Mouse (Mus musculus): ENCODE results near the gene Socs7. TPM values are rescaled to one million over a fixed set of nuclear protein-coding genes. Genes with fewer than 3 reads are reported as not detected.

Gene Socs7
- polyA plus RNA-seq, 1 experiment from 2014 or later, result 2.1 TPM

DNA sequence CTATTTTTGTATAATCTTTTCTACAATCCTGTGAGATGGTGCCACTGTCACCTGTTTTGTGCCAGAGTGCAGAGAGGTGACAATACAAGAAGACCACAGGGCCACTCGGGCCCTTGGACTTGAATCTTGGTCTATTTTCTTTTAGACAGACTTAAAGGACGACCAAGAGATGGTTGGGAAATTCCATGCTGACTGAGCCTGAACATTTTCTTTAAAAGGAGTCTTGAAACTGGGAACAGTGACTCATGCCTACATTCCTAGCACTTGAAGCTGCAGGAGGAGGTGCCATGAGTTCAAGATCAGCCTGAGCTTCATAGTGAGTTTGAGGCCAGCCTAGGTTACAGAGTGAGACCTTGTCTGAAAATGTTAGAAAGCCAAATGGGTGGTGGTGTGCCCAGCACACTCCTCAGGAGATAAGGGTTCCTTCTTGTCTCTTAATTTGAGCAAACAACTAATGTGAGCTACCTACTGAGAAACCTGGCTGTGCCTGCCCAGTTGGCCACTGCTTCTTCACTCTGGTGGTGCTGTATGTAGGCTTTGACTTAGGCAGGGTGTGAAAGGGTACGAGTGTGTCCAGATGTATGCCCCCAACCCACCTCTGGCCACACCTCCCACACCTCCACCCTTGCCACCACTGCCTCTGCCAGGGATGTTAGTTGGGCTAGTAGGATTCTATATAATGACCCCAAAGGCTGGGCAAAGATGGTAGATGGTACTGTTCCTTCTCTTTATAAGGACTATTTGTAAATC, 39.5 kb downstream of the Socs7 start:
- Histone ChIP-seq H3K27me3 (replicated peaks; ENCODE audit: control insufficient read depth, insufficient read depth, low read length) (no peaks in the 10 kb centered on the region), H3K9ac (ENCODE audit: low read length) (no peak overlapping the region), H3K4me1 (replicated peaks; ENCODE audit: control insufficient read depth, insufficient read depth, low read length) (peaks cover 25% of the 10 kb centered on the region), H3K9me3 (ENCODE audit: control insufficient read depth, low read length) (no peaks in the 10 kb centered on the region), H3K36me3 (ENCODE audit: control insufficient read depth, insufficient read depth, low read length) (peaks cover 3% of the 10 kb centered on the region; the same call in 1 of the 2 replicates), H3K4me3 (ENCODE audit: low read depth, low read length) (no peak overlapping the region), H3K4me2 (ENCODE audit: low read length) (no peak overlapping the region), H3K27ac (ENCODE audit: low read depth) (no peak overlapping the region)
- DNase-seq (ENCODE audit: low spot score), result no peak
- WGBS, result 75% methylated on average over 3 of the region's 3 CpGs
- ATAC-seq (replicated peaks; ENCODE audit: low FRiP score, low TSS enrichment, low read depth), result no peak

DNA sequence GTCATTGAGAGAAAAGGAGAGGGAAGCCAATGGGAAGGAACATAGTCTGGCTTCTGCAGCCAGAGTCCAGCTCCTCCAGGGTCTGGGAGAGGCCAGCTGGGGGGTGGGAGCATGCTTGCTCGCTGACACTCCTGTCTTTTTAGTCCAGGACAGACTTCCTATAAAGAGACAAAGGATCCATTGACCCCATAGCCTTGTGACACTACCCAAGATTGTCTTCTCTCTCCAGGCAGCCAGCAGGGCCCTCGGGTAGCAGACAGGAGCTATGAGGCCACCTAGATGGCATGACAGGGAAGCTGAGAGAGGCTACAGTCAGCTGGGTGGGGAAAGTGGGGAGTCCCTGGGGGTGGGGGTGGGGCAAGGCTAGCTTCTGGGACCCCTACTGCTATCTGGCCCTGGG, 40.4 kb downstream of the Socs7 start:
- H3K36me3 ChIP-seq (ENCODE audit: control insufficient read depth, insufficient read depth, low read length), result peaks cover 3% of the 10 kb centered on the region; the same call in 1 of the 2 replicates
- no peak overlapping the region for H3K4me2 ChIP-seq (ENCODE audit: low read length)
- DNase-seq (ENCODE audit: low spot score), result no peak
- WGBS, result 39% methylated on average over 2 of the region's 2 CpGs
- peak overlapping the region; percentile 38; the same call in 1 of the 2 replicates for H3K27ac ChIP-seq (ENCODE audit: low read depth)
- no peak for ATAC-seq (replicated peaks; ENCODE audit: low FRiP score, low TSS enrichment, low read depth)
- no peaks in the 10 kb centered on the region for H3K27me3 ChIP-seq (replicated peaks; ENCODE audit: control insufficient read depth, insufficient read depth, low read length)
- no peak overlapping the region for H3K9ac ChIP-seq (ENCODE audit: low read length)
- H3K4me3 ChIP-seq (ENCODE audit: low read depth, low read length), result no peak overlapping the region
- H3K4me1 ChIP-seq (replicated peaks; ENCODE audit: control insufficient read depth, insufficient read depth, low read length), result peaks cover 29% of the 10 kb centered on the region
- no peaks in the 10 kb centered on the region for H3K9me3 ChIP-seq (ENCODE audit: control insufficient read depth, low read length)

DNA sequence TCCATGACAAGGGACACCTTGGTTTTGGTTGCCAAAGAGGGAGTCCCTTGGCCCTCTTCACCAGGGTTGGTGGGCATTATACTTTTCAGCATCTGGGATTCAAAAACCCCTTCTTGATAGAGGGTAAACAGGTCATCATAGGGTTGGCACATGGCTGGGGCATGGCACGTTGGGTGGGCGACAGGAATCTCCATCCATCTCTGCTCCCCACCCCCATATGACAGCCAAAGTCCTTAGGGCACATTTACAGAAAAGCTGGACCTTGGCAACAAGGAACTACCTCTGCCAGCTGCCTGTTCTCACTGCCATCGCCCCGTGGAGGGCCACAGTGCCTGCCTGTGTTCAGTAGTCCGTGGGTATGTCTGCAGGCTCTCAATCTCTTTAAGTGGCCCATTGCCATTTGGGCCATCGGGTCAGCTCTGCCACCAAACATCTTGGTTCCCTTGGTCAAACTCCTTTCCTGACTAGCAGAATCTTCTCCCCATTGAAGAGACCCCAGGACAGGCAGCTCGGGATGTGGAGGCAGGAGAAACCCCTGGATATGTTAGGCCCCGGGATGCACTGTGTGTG, 41.3 kb downstream of the Socs7 start:
- DNase-seq (ENCODE audit: low spot score), result no peak
- H3K27me3 ChIP-seq (replicated peaks; ENCODE audit: control insufficient read depth, insufficient read depth, low read length), result no peaks in the 10 kb centered on the region

DNA sequence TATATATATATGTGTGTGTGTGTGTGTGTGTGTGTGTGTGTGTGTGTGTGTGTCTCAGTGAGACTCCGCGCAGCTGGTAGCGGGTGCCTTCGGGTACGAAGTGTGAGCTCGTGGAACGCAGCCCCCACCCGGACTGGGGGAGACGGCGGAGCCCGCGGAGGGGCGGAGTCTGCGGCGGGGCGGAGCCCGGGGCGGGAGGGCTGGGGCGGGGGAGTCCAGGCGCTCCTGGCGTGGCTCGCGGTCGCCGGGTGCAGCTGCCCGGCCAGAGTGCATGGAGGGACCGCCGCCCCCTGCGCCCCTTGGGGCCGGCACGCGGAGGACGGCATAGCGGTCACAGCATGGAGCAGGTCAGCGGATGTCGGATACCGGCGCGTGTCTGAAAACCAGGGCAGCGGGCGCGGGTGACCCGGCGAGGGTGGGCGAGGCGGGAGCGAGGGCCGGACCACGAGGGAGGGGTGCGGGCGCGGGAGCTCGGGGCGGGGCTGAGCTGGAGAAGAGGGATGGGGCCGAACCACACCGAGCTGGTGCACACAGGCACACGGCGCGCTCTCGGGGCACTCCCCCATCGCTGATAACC, 41.9 kb downstream of the Socs7 start:
- Histone ChIP-seq H3K36me3 (ENCODE audit: control insufficient read depth, insufficient read depth, low read length) (no peaks in the 10 kb centered on the region), H3K4me3 (ENCODE audit: low read depth, low read length) (peak overlapping the region; percentile 52), H3K27ac (ENCODE audit: low read depth) (no peak overlapping the region), H3K9me3 (ENCODE audit: control insufficient read depth, low read length) (no peaks in the 10 kb centered on the region), H3K9ac (ENCODE audit: low read length) (peak overlapping the region; percentile 34), H3K27me3 (replicated peaks; ENCODE audit: control insufficient read depth, insufficient read depth, low read length) (no peaks in the 10 kb centered on the region), H3K4me1 (replicated peaks; ENCODE audit: control insufficient read depth, insufficient read depth, low read length) (peaks cover 29% of the 10 kb centered on the region), H3K4me2 (ENCODE audit: low read length) (peak overlapping the region; percentile 98)
- DNase-seq (ENCODE audit: low spot score) (peak; percentile 78), ATAC-seq (replicated peaks; ENCODE audit: low FRiP score, low TSS enrichment, low read depth) (peak; percentile 44; the same call in 1 of the 2 replicates)
- under 1% methylated on average over 46 of the region's 61 CpGs for WGBS

More for the DNA sequence above, 41.3 kb downstream of the Socs7 start:
- Histone ChIP-seq H3K4me3 (ENCODE audit: low read depth, low read length) (0 out of 2 replicates have a peak overlapping the region, but pooled peaks have one; percentile 52), H3K27ac (ENCODE audit: low read depth) (no peak overlapping the region), H3K9me3 (ENCODE audit: control insufficient read depth, low read length) (no peaks in the 10 kb centered on the region), H3K4me2 (ENCODE audit: low read length) (peak overlapping the region; percentile 98), H3K4me1 (replicated peaks; ENCODE audit: control insufficient read depth, insufficient read depth, low read length) (peaks cover 29% of the 10 kb centered on the region), H3K36me3 (ENCODE audit: control insufficient read depth, insufficient read depth, low read length) (peaks cover under 1% of the 10 kb centered on the region; the same call in 1 of the 2 replicates), H3K9ac (ENCODE audit: low read length) (0 out of 2 replicates have a peak overlapping the region, but pooled peaks have one; percentile 34)
- no peak for ATAC-seq (replicated peaks; ENCODE audit: low FRiP score, low TSS enrichment, low read depth)
- WGBS, result 41% methylated on average over 8 of the region's 8 CpGs

DNA sequence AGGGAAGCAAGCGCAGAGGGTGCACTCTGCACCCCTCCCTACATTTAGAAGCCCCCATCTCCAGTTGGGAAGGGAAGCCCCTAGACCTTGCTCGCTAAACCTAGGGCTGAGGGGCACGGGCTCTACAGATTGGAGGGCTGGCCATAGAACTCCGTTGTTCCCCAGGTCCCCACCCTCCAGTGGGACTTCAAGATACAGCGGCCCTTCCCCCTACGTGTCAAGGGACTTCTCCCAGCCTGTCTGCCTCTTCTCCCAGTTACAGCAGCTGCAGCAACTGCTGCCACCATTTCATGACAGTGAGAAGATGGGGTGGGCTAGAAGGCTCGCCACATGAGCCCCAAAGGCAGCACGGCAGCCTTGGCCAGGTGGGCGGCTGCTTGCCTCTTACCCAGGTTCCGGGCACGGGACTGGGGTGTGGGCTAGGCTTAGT, 42.4 kb downstream of the Socs7 start:
- no peaks in the 10 kb centered on the region for H3K36me3 ChIP-seq (ENCODE audit: control insufficient read depth, insufficient read depth, low read length)
- no peaks in the 10 kb centered on the region for H3K9me3 ChIP-seq (ENCODE audit: control insufficient read depth, low read length)
- H3K4me2 ChIP-seq (ENCODE audit: low read length), result peak overlapping the region; percentile 98
- ATAC-seq (replicated peaks; ENCODE audit: low FRiP score, low TSS enrichment, low read depth) (peak; percentile 9; the same call in 1 of the 2 replicates), DNase-seq (ENCODE audit: low spot score) (no peak)
- H3K27ac ChIP-seq (ENCODE audit: low read depth), result no peak overlapping the region
- H3K4me1 ChIP-seq (replicated peaks; ENCODE audit: control insufficient read depth, insufficient read depth, low read length), result peaks cover 29% of the 10 kb centered on the region
- WGBS, result 1% methylated on average over 11 of the region's 11 CpGs
- peak overlapping the region; percentile 34 for H3K9ac ChIP-seq (ENCODE audit: low read length)
- H3K4me3 ChIP-seq (ENCODE audit: low read depth, low read length), result peak overlapping the region; percentile 52
- no peaks in the 10 kb centered on the region for H3K27me3 ChIP-seq (replicated peaks; ENCODE audit: control insufficient read depth, insufficient read depth, low read length)

DNA sequence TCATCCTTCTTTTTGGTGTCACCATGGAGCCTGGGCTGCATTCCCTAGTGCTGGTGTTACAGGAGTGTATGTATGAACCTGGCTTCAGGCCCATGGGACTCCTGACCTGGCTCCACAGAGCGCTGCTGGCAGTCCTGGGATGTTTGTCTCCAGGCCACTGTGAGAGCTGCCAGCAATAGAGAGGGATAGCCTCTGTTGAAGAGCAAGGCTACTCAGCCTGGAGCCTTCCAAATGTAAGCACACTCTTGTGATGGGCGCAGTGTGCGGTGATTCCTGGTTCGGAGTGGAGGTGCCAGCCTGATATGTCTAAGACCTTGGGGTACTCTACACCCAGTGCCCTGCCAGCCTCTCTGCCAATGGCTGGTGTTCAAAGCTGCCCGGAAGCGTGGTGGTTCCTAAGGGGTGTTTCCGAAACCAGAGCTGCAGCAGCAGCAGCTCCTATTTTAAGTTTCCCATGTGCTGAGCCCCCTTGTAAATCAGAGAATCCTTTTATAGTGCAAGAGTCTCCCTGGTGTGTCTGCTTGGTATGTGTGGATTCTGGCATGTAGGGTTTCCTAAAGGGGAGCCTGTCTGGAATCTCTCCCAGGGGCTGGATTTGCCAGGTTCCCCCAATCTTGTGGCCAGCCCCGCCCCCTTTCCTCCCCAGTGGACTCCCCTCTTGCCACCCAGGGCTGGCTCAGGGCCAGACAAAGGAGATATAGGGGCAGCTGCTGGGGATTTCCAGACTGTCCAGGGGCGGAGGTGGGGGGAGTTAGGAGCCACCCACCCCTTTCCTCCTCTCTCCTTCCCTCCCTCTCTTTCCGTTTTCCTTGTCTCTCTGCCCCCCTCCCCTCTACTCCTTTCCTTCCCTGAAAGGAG, 44.0 kb downstream of the Socs7 start:
- H3K4me2 ChIP-seq (ENCODE audit: low read length), result peak overlapping the region; percentile 98
- DNase-seq (ENCODE audit: low spot score) (no peak), ATAC-seq (replicated peaks; ENCODE audit: low FRiP score, low TSS enrichment, low read depth) (no peak)
- no peaks in the 10 kb centered on the region for H3K27me3 ChIP-seq (replicated peaks; ENCODE audit: control insufficient read depth, insufficient read depth, low read length)
- H3K27ac ChIP-seq (ENCODE audit: low read depth), result peak overlapping the region; percentile 40
- no peaks in the 10 kb centered on the region for H3K36me3 ChIP-seq (ENCODE audit: control insufficient read depth, insufficient read depth, low read length)
- no peak overlapping the region for H3K4me3 ChIP-seq (ENCODE audit: low read depth, low read length)
- 48% methylated on average over 10 of the region's 10 CpGs for WGBS
- H3K4me1 ChIP-seq (replicated peaks; ENCODE audit: control insufficient read depth, insufficient read depth, low read length), result peaks cover 25% of the 10 kb centered on the region
- no peaks in the 10 kb centered on the region for H3K9me3 ChIP-seq (ENCODE audit: control insufficient read depth, low read length)
- H3K9ac ChIP-seq (ENCODE audit: low read length), result no peak overlapping the region

DNA sequence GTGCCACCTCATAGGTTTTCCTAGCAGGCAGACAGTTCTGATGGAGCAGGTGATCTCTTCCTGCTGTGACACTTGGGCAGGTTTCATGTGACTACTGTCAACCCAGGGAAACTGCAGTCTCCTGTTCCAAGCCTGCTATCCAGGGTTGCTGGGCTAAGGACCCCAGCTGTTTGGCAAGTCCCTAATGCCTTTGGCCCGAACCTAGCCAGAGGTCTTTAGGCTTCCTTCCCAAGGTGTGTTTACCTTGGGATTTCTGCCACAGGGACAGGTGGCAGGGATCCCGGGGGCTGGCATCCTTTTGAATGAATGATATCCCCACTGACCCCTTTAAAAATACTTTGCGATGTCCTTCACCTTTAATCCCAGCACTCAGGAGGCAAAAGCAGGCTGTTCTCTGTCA, 45.1 kb downstream of the Socs7 start:
- no peak for ATAC-seq (replicated peaks; ENCODE audit: low FRiP score, low TSS enrichment, low read depth)
- WGBS, result 77% methylated on average over 3 of the region's 3 CpGs
- H3K36me3 ChIP-seq (ENCODE audit: control insufficient read depth, insufficient read depth, low read length), result no peaks in the 10 kb centered on the region

DNA sequence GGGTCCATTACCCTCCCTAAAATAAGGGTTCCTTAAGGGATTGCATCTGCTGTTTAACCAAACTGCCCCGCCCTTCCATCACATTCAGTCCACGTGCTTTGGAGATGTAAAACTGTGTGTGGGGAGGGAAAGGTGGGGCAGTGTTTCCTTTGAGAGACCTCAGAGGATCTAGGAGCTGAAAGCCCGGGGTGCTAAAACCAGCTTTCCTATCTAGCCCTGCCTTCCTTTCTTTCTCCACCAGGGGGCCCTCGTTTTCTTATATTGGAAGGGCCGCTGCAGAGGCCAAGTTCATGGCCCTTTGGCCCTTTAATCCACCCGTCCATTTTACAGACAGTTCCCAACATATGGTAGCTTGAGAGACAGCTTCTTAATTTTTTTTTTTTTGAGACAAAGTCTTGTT, 45.8 kb downstream of the Socs7 start:
- no peak overlapping the region for H3K4me2 ChIP-seq (ENCODE audit: low read length)
- H3K36me3 ChIP-seq (ENCODE audit: control insufficient read depth, insufficient read depth, low read length), result no peaks in the 10 kb centered on the region
- peaks cover 36% of the 10 kb centered on the region for H3K4me1 ChIP-seq (replicated peaks; ENCODE audit: control insufficient read depth, insufficient read depth, low read length)
- H3K4me3 ChIP-seq (ENCODE audit: low read depth, low read length), result no peak overlapping the region
- no peaks in the 10 kb centered on the region for H3K27me3 ChIP-seq (replicated peaks; ENCODE audit: control insufficient read depth, insufficient read depth, low read length)
- WGBS, result 3% methylated on average over 6 of the region's 6 CpGs
- no peaks in the 10 kb centered on the region for H3K9me3 ChIP-seq (ENCODE audit: control insufficient read depth, low read length)
- ATAC-seq (replicated peaks; ENCODE audit: low FRiP score, low TSS enrichment, low read depth) (no peak), DNase-seq (ENCODE audit: low spot score) (peak; percentile 83)
- no peak overlapping the region for H3K27ac ChIP-seq (ENCODE audit: low read depth)
- H3K9ac ChIP-seq (ENCODE audit: low read length), result no peak overlapping the region

More for the DNA sequence above, 45.1 kb downstream of the Socs7 start:
- H3K9ac ChIP-seq (ENCODE audit: low read length), result no peak overlapping the region
- DNase-seq (ENCODE audit: low spot score), result no peak
- H3K4me3 ChIP-seq (ENCODE audit: low read depth, low read length), result no peak overlapping the region
- H3K27me3 ChIP-seq (replicated peaks; ENCODE audit: control insufficient read depth, insufficient read depth, low read length), result no peaks in the 10 kb centered on the region
- peaks cover 33% of the 10 kb centered on the region for H3K4me1 ChIP-seq (replicated peaks; ENCODE audit: control insufficient read depth, insufficient read depth, low read length)
- peak overlapping the region; percentile 98; the same call in 1 of the 2 replicates for H3K4me2 ChIP-seq (ENCODE audit: low read length)
- no peaks in the 10 kb centered on the region for H3K9me3 ChIP-seq (ENCODE audit: control insufficient read depth, low read length)
- peak overlapping the region; percentile 40; the same call in 1 of the 2 replicates for H3K27ac ChIP-seq (ENCODE audit: low read depth)

Data from intestine, embryonic 14.5 days (tissue).